Mouse (Mus musculus) kidney, postnatal 36 days (tissue): ENCODE measurements at regions not wholly inside any gene's neighbourhood (a gene's known extent, or its start where the extent isn't known, plus 50 kb on each side); places are given as distances from the start of the nearest gene placed in this dataset.
A peak's percentile ranks its signal among the peaks of the same experiment; 100 is the strongest.

Experiments used
- DNase-seq, 2 experiments: peaks; one replicate each; pipeline ENCODE4 v3.0.0; 2021 to 2022; ENCODE audit warnings: mixed read lengths in 2 of 2

DNA sequence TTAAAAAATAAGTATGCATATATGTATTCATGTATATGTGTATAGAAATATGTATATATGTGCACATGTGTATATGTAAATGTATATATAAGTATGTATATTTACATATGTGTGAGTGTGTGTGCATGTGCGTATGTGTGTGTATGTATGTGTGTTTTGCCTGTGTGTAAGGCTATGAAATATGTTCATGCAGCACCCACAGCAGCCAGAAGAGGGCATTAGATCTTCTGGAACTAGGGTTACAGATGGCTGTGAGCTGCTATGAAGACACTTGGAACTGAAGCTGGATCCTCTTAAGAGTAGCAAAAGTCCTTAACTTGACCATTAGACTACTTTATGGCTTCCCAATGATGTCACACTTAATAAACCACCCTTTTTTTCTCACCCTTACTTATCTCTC, 166.2 kb upstream of the Nampt start:
- DNase-seq, result peak in 1 of 2 experiments; percentile 46

- no peak for DNase-seq
Observed at GRCm38 (mm10) chr12:32656194-32656593, 163.2 kb upstream of the Nampt start.

DNA sequence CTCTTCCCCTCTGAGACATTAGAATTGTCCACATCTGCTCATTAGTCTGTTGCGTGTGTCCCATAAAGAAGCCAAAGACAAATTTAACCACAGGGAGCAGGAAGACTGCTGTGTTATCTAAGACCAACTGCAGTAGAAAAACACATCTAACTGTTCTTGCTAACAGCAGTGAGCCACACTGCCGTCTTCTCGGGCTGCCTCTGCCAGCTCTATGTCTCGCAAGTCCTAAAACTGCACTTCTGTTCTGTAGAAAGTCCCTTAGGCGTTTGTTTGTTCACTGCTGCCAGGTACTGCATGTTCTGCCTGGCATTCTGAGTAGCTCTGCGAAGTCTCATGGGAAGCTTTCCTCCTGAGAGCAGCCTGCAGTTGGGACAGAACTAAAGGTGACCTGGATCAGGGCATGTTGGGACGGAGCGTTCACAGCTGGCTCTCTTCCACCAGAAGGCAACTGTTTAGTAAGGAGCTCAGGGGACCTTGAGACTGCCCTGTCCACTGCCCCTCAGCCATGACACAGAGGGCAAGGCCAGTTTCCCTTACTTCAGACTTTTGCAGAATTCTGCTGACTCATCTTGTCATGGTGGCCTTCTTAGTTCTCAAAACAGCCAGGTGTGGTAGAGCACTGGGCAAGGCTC, 157.4 kb upstream of the Nampt start:
- peak; percentile 69 to 73 for DNase-seq

- DNase-seq, result peak in 1 of 2 experiments; percentile 19
Observed at GRCm38 (mm10) chr12:32666040-32666439, 153.3 kb upstream of the Nampt start.

DNA sequence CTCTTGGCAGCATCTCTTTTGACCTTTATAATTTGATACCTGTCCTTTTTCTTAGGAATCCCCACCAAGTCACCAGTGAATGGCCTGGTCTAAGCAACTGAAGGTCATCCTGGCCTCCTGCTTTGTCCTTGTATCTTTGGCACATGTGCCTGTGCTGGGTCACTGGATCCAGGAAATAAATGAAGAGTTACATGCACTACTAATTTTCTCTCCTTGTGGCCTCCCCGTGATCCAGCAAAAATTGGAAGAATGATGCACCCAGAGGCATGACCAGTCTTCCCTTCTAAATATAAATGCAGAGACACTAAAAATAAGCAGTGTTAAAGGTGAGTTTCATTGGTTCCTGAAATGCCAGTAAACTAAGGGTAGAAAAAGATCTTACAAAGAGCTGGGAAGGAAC, 141.4 kb upstream of the Nampt start:
- DNase-seq, result peak; percentile 53 to 57

- DNase-seq, result no peak
Observed at GRCm38 (mm10) chr12:32678756-32679155, 140.6 kb upstream of the Nampt start.

DNA sequence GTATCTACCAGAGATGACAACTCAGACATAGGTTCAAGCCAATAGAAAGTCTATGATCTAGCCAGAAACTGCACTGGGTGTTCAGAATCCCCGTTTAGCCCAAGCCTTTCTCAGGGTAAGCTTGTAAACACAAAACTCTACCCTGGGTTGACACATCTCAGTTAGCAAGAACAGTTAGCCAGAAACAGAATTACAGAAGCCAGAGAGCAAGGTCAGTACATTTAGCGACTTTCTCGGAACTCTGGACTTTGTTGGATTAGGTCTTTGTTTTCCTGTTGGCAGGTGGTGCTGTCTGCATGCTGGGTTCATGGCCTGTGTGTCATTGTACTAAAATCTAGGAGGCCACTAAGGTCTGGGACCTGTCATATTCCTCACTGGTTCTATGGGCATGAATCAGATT, 137.4 kb upstream of the Nampt start:
- peak; percentile 41 to 47 for DNase-seq

DNA sequence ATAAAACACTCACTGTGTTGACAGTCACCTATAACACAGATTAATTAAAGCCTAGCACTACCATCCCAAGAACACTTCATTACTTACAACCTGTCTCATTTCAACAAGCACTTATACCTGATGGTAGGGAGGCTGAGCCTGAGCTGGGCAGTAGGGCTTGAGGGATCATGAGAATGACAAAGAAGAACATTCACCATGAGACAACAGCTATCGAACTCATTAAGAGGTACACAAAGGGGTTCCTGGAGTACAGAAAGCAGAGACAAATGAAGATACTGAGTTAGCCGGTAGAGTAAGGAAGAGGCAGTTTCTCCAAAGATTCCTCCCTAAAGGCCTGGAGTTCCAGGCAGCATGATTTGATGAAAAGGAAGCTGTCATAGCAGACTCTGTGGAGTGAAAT, 136.0 kb upstream of the Nampt start:
- DNase-seq, result no peak

GRCm38 (mm10) chr12:32685788-32686385, 133.5 kb upstream of the Nampt start:
- DNase-seq, result no peak

DNA sequence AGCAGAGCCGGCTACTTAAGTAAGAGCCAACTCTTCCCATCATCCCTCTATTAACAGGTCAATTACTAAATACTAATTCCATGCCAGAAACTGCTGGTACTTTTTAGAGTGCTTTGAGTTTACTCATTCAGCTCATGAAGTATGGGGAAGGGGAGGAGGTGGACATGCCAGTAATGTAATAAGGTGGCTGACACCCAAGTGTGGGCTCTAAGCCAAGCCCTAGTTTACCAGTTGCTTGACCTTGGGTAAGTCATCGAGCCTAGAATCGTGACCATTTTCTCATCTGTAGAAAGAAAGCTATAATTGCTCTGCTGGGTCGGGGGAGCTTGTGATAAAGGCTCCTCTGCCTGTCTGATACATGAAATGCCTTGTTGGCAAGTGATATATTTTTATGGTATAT, 130.0 kb upstream of the Nampt start:
- peak; percentile 54 to 66 for DNase-seq

DNA sequence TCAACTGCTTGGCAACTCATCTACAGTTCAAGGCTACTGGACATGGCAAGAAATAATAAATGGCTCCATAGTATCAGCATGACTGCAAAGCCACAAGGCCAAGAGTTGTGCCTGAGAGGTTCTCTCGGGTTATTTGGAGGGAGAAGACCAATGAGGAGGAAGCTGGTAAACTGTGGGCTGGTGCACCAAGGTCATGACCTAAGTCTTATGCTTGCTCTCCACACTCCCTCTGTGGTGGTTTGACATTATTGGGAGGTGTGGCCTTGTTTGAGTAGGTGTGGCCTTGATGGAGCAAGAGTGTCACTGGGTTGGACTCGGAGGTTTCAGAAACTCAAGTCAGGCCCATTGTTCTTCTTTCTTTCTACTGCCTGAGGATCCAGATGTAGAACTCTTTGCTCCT, 129.2 kb upstream of the Nampt start:
- DNase-seq, result no peak

DNA sequence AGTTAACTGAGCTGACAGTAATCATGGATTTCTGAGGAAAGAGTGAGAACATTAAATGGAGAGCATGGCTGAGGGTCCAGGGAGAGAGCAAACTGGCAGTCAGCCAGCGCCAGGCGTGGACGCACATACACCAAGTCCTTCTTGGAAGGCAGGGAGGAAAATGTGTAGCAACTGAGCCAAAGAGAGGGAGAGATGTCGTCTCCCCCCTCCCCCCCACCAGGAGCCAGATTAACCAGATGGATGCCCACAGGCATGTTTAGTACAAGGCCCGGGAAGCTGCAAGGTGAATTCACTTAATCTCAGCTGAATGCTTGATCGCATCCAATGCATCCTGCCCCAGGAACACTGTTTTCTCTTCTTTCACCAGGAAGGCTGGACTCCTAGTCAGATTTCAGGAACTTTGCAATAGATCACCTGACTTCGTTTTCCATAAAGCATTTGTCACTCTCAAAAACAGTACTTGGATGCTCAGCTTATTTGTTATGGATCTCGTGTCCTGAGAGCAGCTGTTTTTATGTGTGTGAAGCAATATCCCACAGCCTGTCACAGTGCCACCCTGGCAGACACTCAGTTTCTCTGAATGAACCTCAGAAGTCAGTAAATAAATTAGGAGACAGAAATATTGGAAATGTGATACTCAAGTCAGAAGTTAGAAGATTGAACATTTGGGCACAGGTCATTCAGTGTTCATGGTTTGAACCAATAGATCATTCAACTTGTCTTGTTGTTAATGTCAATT, 127.1 kb upstream of the Nampt start:
- DNase-seq, result peak; percentile 54 to 60

GRCm38 (mm10) chr12:32692962-32693361, 126.4 kb upstream of the Nampt start:
- DNase-seq, result no peak

DNA sequence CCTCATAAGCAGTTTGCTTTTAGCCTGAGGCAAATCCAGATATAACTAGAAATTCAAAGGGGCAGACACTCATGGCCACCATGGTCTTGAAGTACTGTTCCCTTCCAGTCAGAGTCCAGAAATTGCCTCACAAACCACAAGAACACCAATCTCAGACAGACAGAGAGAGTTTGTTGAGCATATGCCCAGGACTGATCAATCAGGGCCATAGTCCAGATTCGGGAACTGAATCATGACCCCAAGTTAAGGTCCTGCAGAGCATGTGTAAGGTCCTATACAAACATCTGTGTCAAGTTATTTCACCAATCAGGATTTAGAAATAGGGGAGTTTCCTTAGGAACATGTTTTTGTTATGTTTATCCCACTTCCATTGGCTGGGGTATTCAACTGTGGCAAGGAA, 125.7 kb upstream of the Nampt start:
- no peak for DNase-seq

GRCm38 (mm10) chr12:32696832-32697231, 122.5 kb upstream of the Nampt start:
- no peak for DNase-seq

- no peak for DNase-seq
Observed at GRCm38 (mm10) chr12:32709188-32709587, 110.2 kb upstream of the Nampt start.

DNA sequence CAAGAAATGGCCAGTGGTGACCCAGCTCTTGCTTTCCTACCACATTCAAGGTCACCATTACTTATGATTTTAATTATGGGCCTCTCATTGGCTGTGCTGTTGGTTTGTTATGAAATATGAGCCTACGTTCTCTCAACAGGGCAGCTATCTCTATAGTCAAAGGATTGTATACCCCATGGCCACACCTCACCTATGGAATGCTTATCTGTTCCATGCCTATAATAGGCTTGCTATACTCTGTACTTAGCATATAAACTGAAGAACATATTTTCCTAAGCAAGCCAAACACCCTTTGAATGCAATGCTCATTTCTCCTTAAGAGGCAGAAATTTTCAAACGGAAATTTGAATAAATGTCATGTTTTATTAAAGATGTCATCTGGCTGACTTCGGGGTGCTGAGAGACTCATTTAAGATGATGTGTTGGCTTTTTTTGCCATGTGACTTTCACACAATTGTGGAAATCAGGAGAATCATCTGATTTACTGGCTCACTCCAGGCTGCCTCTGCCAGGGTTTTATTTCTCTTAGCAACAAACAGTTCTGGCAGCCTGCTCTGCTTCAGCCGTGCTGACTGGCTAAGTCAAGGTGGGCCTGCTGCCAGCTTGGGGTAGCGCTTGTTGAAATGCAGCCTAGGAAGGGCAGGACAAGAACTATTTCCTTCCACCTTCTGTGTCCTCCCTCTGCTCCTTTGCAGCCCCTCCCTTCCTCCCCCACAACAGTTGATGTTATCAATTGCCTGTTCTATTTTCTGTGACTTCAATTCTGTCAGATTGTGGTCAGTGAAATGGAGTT, 102.0 kb upstream of the Nampt start:
- peak; percentile 89 to 91 for DNase-seq

DNA sequence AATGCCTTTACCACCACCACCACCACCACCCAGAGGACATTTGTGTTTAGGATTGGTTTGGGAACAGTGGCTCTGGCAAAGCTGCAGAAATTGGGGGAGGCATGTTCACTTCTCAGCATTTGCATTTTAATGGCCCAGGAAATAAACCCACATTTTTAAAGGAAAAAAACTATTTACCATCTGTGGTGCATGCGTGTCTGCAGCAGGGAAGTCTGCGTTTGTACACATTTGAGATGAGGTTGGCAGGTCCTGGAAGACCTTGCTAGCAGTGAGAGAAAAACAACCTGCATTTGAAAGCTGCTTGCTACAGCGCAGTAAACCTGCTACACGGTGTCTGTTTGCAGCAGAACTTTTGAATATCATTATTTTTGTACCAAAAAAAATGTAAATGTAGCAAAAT, 100.1 kb upstream of the Nampt start:
- DNase-seq, result no peak

- no peak for DNase-seq
Observed at GRCm38 (mm10) chr12:32724451-32725188, 94.7 kb upstream of the Nampt start.

- DNase-seq, result no peak
Observed at GRCm38 (mm10) chr12:32727539-32727938, 91.8 kb upstream of the Nampt start.

DNA sequence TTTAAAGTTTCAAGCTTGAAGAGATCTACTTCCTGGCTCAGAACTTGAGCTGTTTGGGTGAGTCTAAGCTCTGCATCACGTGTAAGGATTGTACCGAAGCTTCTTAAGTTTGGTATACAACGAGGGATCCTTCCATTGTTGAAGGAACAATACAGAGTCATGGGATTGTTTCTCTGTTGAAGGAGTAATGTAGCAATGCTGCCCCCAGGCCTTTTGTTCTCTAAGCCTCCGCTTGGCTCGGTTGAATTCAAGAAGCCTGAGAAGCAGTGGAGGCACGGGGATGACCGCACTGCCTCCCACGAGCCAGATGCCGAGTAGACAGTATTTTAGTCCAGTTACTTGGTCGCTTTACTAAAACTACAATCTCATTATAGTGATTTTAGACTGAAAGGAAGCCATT, 90.9 kb upstream of the Nampt start:
- no peak for DNase-seq

DNA sequence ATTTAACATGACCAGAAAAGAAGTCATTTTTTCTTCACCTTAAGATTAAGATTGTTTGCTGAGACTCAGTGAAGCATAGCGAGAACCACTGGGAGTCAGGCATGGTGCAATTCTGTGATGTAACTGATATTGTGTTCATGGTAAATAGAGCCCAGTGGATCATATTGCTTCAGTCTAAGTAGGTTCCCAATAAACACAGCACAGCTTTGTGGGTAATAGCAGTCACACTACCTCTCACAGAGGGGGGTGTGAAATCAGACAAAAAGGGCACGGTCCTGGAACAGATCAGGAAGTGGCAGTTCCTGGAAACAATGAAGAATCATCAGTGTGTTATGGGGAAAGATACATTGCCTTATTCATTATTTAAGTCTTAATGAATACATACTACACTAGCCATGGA, 84.1 kb upstream of the Nampt start:
- DNase-seq, result no peak

- DNase-seq, result no peak
Observed at GRCm38 (mm10) chr12:32741465-32741864, 77.9 kb upstream of the Nampt start.
